Mouse (Mus musculus) liver, postnatal 0 days (tissue): Measurements from ENCODE around the gene Il15.

ENCODE experiments used
- CTCF ChIP-seq: sonication (generic); IDR thresholded peaks from 2 replicates; pipeline ENCODE4 v1.5.1; 2016; ENCODE audit warnings: antibody characterized with exemption, low read depth
- EP300 ChIP-seq: IDR thresholded peaks from 2 replicates; pipeline ENCODE4 v1.6.1; 2016; ENCODE audit warnings: antibody characterized with exemption, low read depth, mild to moderate bottlenecking

DNA sequence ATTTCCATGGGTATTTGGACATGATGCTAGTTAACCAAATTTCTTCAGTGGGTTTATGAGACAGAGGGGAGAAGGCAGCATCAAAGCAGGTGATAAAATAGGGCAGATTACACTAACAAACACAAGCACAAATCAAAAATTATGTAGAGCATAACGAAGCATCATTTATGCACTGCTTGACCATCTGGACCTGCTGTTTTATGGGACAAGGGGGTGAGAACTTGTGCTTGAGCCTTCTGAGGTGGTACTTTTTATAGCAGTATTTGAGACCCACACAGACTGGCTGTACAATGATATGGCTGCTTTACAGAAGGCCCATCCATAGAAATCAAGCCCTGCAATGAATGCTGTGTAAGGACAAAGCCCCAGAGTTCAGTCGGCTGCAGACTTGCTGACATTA is 46.9 kb downstream of the Il15 start:
- no peak for TF ChIP-seq CTCF
- TF ChIP-seq EP300, result no peak
